Mouse (Mus musculus): ENCODE results near the gene Zfyve1. TPM values are rescaled to one million over a fixed set of nuclear protein-coding genes. Genes with fewer than 3 reads are reported as not detected.

Gene Zfyve1
- polyA plus RNA-seq, 1 experiment from 2014 or later, result 16.6 TPM

DNA sequence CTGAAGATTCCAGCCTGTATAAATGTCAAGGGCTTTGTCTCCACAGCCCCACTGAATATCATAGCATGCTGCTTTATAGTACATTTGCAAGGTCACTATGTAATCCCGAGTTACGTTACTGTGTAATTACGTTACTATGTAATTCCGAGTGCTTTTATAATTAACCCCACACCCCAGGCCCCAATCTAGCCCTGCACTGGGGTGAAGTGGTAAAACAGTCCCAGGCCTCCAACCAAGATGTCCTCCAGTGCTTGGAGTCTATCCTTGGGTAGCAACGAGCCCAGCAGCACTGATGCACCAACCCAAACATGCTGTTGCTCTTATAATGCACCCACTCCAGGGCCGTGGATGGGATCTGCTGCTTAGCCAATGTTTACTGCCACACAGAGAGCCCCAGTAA, 74.0 kb downstream of the Zfyve1 start:
- Histone ChIP-seq H3K4me2 (ENCODE audit: low read length) (no peak overlapping the region), H3K9ac (ENCODE audit: low read length) (no peak overlapping the region), H3K36me3 (ENCODE audit: control insufficient read depth, insufficient read depth, low read length) (0 out of 2 replicates have a peak, but pooled peaks cover 5% of the 10 kb centered on the region), H3K9me3 (ENCODE audit: control insufficient read depth, low read length) (no peaks in the 10 kb centered on the region), H3K27ac (replicated peaks in 1 of 2; ENCODE audit: control insufficient read depth in 1 of 2, insufficient read depth in 1 of 2, low read depth in 2 of 2, low read length in 2 of 2) (no peak overlapping the region), H3K27me3 (ENCODE audit: control insufficient read depth, insufficient read depth, low read length) (no peaks in the 10 kb centered on the region), H3K4me3 (ENCODE audit: control insufficient read depth in 1 of 2, insufficient read depth in 1 of 2, low read depth in 1 of 2, low read length in 2 of 2) (no peak overlapping the region), H3K4me1 (ENCODE audit: control insufficient read depth in 2 of 2, insufficient read depth in 2 of 2, low read length in 2 of 2) (peaks cover 13 to 25% of the 10 kb centered on the region in 2 experiments)
- 86% methylated on average over 6 of the region's 6 CpGs for WGBS
- ATAC-seq (ENCODE audit: insufficient number of reproducible peaks, insufficient read depth, low FRiP score, low read depth), result no peak

DNA sequence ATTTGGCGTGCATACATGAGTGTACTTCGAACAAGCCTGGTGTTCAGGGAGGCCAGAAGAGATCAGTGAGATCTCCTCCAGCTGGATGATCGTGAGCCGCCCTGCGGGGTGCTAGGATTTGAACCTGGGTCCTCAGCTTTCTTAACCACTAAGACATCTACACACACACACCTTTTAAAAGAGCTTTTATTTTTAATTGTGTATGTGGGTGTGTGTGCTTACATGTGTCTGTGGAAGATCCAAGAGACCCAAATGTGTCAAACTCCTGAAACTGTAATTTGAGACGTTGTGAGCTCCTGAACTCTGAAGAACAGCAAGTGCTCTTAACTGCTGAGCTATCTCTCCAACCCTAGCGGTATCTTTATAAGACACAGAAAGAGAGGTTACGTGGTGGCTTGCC, 75.9 kb downstream of the Zfyve1 start:
- H3K4me3 ChIP-seq (ENCODE audit: control insufficient read depth in 1 of 2, insufficient read depth in 1 of 2, low read depth in 1 of 2, low read length in 2 of 2), result peak overlapping the region; percentile 74 to 75
- no peaks in the 10 kb centered on the region for H3K27me3 ChIP-seq (ENCODE audit: control insufficient read depth, insufficient read depth, low read length)
- no peaks in the 10 kb centered on the region for H3K36me3 ChIP-seq (ENCODE audit: control insufficient read depth, insufficient read depth, low read length)
- peak overlapping the region; percentile 64 for H3K4me2 ChIP-seq (ENCODE audit: low read length)
- no peak overlapping the region; a peak in 1 of 4 replicates for H3K27ac ChIP-seq (replicated peaks in 1 of 2; ENCODE audit: control insufficient read depth in 1 of 2, insufficient read depth in 1 of 2, low read depth in 2 of 2, low read length in 2 of 2)
- no peak for ATAC-seq (ENCODE audit: insufficient number of reproducible peaks, insufficient read depth, low FRiP score, low read depth)
- no peaks in the 10 kb centered on the region for H3K9me3 ChIP-seq (ENCODE audit: control insufficient read depth, low read length)
- peaks cover 10 to 23% of the 10 kb centered on the region in 2 experiments for H3K4me1 ChIP-seq (ENCODE audit: control insufficient read depth in 2 of 2, insufficient read depth in 2 of 2, low read length in 2 of 2)
- peak overlapping the region; percentile 76 for H3K9ac ChIP-seq (ENCODE audit: low read length)
- 36% methylated on average over 8 of the region's 8 CpGs for WGBS

DNA sequence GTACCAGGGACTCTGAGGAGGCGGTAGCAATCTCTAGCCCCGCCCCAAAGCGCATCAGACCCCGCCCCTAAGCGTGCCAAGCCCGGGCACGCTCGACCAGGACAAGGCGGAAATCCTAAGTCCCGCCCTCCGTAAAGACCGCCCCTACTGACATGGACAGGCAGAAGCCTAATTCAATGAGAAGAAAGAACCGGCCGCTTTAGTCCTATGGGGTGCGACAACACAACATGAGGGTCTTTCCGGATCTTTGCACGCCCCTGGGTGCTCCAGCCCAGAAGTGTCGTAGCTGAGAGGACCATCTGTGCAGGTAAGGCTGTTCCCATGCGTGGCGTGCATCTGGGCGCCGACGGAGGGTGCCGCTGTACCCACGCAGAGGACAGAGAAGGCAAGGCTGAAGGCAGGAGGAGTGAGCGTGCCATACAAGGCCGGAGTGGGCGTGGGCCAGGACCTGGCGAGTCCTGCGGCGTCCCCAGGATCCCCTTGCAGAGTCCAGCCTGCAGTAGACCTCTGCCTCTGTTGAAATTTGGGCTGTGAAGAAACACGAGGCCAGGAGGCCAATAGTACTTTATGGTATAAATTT, 76.6 kb downstream of the Zfyve1 start, which contains the start of gene Dcaf4:
Gene Dcaf4 (plus strand): TSS at position 156 of the 580 bp plus-strand sequence.
- Histone ChIP-seq H3K36me3 (ENCODE audit: control insufficient read depth, insufficient read depth, low read length) (no peaks in the 10 kb centered on the region), H3K4me1 (ENCODE audit: control insufficient read depth in 2 of 2, insufficient read depth in 2 of 2, low read length in 2 of 2) (peaks cover 7 to 20% of the 10 kb centered on the region in 2 experiments), H3K9ac (ENCODE audit: low read length) (peak within 1 kb of the TSS; percentile 76), H3K4me3 (ENCODE audit: control insufficient read depth in 1 of 2, insufficient read depth in 1 of 2, low read depth in 1 of 2, low read length in 2 of 2) (peak within 1 kb of the TSS; percentile 74 to 75), H3K4me2 (ENCODE audit: low read length) (peak within 1 kb of the TSS; percentile 64), H3K27me3 (ENCODE audit: control insufficient read depth, insufficient read depth, low read length) (no peaks in the 10 kb centered on the region), H3K27ac (replicated peaks in 1 of 2; ENCODE audit: control insufficient read depth in 1 of 2, insufficient read depth in 1 of 2, low read depth in 2 of 2, low read length in 2 of 2) (peak within 1 kb of the TSS; percentile 59 to 78; a peak in 3 of 4 replicates), H3K9me3 (ENCODE audit: control insufficient read depth, low read length) (no peaks in the 10 kb centered on the region)
- under 1% methylated on average over 32 of the region's 32 CpGs for WGBS
- peak; percentile 98 for ATAC-seq (ENCODE audit: insufficient number of reproducible peaks, insufficient read depth, low FRiP score, low read depth)

DNA sequence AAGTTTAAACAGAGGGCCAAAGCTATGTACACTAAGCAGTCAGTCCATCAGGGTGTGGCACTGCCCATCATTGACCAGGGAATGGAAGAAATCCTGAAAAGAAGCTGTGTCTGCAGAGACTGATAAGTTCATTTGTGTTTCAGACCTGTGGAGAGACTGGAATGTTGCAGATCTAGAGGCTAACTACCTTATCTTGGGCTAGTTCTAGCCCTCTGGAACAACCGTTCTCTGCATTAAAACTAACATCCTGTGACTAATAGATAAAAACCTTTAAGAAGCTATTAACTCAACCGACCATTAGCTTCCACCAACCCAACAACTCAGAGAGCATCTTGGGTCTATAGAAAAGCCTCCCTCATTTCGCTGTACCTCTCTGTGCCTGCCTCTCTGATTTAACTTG, 79.4 kb downstream of the Zfyve1 start:
- WGBS, result 56% methylated on average over 3 of the region's 3 CpGs
- H3K36me3 ChIP-seq (ENCODE audit: control insufficient read depth, insufficient read depth, low read length), result no peaks in the 10 kb centered on the region
- no peak overlapping the region for H3K4me3 ChIP-seq (ENCODE audit: control insufficient read depth in 1 of 2, insufficient read depth in 1 of 2, low read depth in 1 of 2, low read length in 2 of 2)
- H3K4me1 ChIP-seq (ENCODE audit: control insufficient read depth in 2 of 2, insufficient read depth in 2 of 2, low read length in 2 of 2), result peaks cover 4 to 14% of the 10 kb centered on the region in 2 experiments
- no peaks in the 10 kb centered on the region for H3K9me3 ChIP-seq (ENCODE audit: control insufficient read depth, low read length)
- no peak overlapping the region for H3K9ac ChIP-seq (ENCODE audit: low read length)
- H3K27ac ChIP-seq (replicated peaks in 1 of 2; ENCODE audit: control insufficient read depth in 1 of 2, insufficient read depth in 1 of 2, low read depth in 2 of 2, low read length in 2 of 2), result no peak overlapping the region
- H3K4me2 ChIP-seq (ENCODE audit: low read length), result no peak overlapping the region
- H3K27me3 ChIP-seq (ENCODE audit: control insufficient read depth, insufficient read depth, low read length), result no peaks in the 10 kb centered on the region
- ATAC-seq (ENCODE audit: insufficient number of reproducible peaks, insufficient read depth, low FRiP score, low read depth), result no peak

DNA sequence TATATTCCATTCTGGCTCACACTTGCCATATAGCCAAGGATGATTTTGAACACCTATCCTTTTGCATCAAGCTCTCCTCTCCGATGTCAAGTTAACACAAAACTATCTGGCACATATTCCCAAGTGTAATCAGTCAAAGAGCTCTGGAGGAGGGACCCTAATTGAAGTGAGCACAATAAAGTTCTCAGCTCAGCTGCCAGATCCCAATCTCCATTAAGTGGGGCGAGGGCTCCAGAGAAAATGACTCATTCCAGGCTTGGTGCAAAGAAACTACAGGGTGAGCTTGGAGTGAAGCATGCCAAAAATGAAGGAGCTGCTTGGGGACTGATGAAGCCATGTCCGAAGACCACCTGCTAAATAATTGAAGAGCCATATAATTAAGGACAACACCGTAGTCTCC, 82.8 kb downstream of the Zfyve1 start:
- H3K4me3 ChIP-seq (ENCODE audit: control insufficient read depth in 1 of 2, insufficient read depth in 1 of 2, low read depth in 1 of 2, low read length in 2 of 2), result no peak overlapping the region
- no peak overlapping the region for H3K9ac ChIP-seq (ENCODE audit: low read length)
- 75% methylated on average over 4 of the region's 4 CpGs for WGBS
- H3K9me3 ChIP-seq (ENCODE audit: control insufficient read depth, low read length), result no peaks in the 10 kb centered on the region
- H3K27me3 ChIP-seq (ENCODE audit: control insufficient read depth, insufficient read depth, low read length), result no peaks in the 10 kb centered on the region
- peaks cover 4 to 8% of the 10 kb centered on the region in 2 experiments; a peak in 3 of 4 replicates for H3K4me1 ChIP-seq (ENCODE audit: control insufficient read depth in 2 of 2, insufficient read depth in 2 of 2, low read length in 2 of 2)
- no peak overlapping the region for H3K27ac ChIP-seq (replicated peaks in 1 of 2; ENCODE audit: control insufficient read depth in 1 of 2, insufficient read depth in 1 of 2, low read depth in 2 of 2, low read length in 2 of 2)
- no peak for ATAC-seq (ENCODE audit: insufficient number of reproducible peaks, insufficient read depth, low FRiP score, low read depth)
- no peak overlapping the region for H3K4me2 ChIP-seq (ENCODE audit: low read length)
- no peaks in the 10 kb centered on the region for H3K36me3 ChIP-seq (ENCODE audit: control insufficient read depth, insufficient read depth, low read length)

DNA sequence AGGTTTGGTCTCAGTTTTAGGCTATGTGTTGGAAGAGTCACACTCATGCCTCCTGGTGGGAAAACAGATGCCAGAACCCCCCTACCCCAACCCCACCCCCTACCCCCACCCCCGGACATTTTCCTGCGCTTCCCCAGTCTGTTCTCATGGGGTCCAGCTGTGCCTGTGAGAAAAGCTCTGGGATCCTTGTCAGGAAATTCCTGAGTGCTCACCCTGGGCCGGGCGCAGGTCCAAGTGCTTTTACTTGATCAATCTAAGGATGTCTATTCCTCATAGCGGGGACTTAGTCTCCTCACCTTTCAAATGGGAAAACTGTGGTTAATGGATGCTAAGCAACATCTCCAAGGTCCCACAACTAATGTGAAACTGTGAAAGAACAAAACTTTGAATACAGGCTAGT, 83.8 kb downstream of the Zfyve1 start:
- Histone ChIP-seq H3K27me3 (ENCODE audit: control insufficient read depth, insufficient read depth, low read length) (no peaks in the 10 kb centered on the region), H3K4me1 (ENCODE audit: control insufficient read depth in 2 of 2, insufficient read depth in 2 of 2, low read length in 2 of 2) (peaks cover 4 to 8% of the 10 kb centered on the region in 2 experiments; a peak in 3 of 4 replicates), H3K4me3 (ENCODE audit: control insufficient read depth in 1 of 2, insufficient read depth in 1 of 2, low read depth in 1 of 2, low read length in 2 of 2) (no peak overlapping the region), H3K9me3 (ENCODE audit: control insufficient read depth, low read length) (no peaks in the 10 kb centered on the region), H3K27ac (replicated peaks in 1 of 2; ENCODE audit: control insufficient read depth in 1 of 2, insufficient read depth in 1 of 2, low read depth in 2 of 2, low read length in 2 of 2) (no peak overlapping the region), H3K36me3 (ENCODE audit: control insufficient read depth, insufficient read depth, low read length) (no peaks in the 10 kb centered on the region), H3K4me2 (ENCODE audit: low read length) (no peak overlapping the region), H3K9ac (ENCODE audit: low read length) (no peak overlapping the region)
- 13% methylated on average over 5 of the region's 5 CpGs for WGBS
- no peak for ATAC-seq (ENCODE audit: insufficient number of reproducible peaks, insufficient read depth, low FRiP score, low read depth)

DNA sequence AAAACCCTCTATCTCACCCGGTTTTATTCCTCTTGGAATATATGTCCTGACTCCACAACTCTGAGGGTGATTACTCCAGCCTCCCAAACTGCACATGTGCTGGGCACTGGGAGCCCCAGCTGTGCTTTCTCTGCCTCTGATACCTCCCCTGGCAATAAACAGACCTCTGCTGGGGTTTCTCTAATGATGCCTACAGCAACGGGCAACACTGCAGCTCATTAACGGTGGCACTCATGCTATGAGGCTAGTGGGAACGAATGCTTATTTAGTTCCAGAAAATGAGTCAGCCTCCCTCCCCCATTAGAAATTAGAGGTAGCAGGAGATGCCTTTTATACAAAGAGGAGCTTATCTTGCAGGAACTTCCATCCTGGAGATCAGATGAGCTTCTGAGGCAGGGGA, 84.2 kb downstream of the Zfyve1 start:
- ATAC-seq (ENCODE audit: insufficient number of reproducible peaks, insufficient read depth, low FRiP score, low read depth), result no peak
- Histone ChIP-seq H3K27ac (replicated peaks in 1 of 2; ENCODE audit: control insufficient read depth in 1 of 2, insufficient read depth in 1 of 2, low read depth in 2 of 2, low read length in 2 of 2) (no peak overlapping the region), H3K27me3 (ENCODE audit: control insufficient read depth, insufficient read depth, low read length) (no peaks in the 10 kb centered on the region), H3K4me3 (ENCODE audit: control insufficient read depth in 1 of 2, insufficient read depth in 1 of 2, low read depth in 1 of 2, low read length in 2 of 2) (no peak overlapping the region), H3K4me2 (ENCODE audit: low read length) (no peak overlapping the region), H3K4me1 (ENCODE audit: control insufficient read depth in 2 of 2, insufficient read depth in 2 of 2, low read length in 2 of 2) (peaks cover 4 to 8% of the 10 kb centered on the region in 2 experiments; a peak in 3 of 4 replicates), H3K9ac (ENCODE audit: low read length) (no peak overlapping the region), H3K36me3 (ENCODE audit: control insufficient read depth, insufficient read depth, low read length) (no peaks in the 10 kb centered on the region), H3K9me3 (ENCODE audit: control insufficient read depth, low read length) (no peaks in the 10 kb centered on the region)
- WGBS, result 30% methylated on average over 4 of the region's 4 CpGs

DNA sequence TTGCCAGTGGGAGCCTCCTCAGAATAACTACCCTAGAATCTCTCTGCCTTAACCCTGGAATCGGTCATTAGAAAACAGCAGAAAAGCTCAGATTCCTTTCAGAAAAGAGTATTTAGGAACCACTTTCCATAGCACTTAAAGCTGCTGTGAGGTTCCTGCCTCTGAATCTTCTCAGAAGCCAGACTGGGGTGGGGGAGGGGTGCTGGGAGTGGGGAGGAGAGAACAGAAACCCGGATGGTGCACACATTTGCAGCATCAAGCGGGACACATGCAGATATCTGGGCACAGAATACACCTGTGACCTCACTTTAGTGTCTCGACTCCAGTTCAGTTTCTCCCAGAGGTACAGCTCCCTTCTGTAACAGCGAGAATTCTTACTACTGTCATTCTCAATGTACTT, 86.4 kb downstream of the Zfyve1 start:
- Histone ChIP-seq H3K9me3 (ENCODE audit: control insufficient read depth, low read length) (no peaks in the 10 kb centered on the region), H3K36me3 (ENCODE audit: control insufficient read depth, insufficient read depth, low read length) (no peaks in the 10 kb centered on the region), H3K4me1 (ENCODE audit: control insufficient read depth in 2 of 2, insufficient read depth in 2 of 2, low read length in 2 of 2) (peaks cover 4 to 8% of the 10 kb centered on the region in 2 experiments; a peak in 3 of 4 replicates), H3K4me3 (ENCODE audit: control insufficient read depth in 1 of 2, insufficient read depth in 1 of 2, low read depth in 1 of 2, low read length in 2 of 2) (no peak overlapping the region), H3K27ac (replicated peaks in 1 of 2; ENCODE audit: control insufficient read depth in 1 of 2, insufficient read depth in 1 of 2, low read depth in 2 of 2, low read length in 2 of 2) (no peak overlapping the region), H3K4me2 (ENCODE audit: low read length) (no peak overlapping the region), H3K9ac (ENCODE audit: low read length) (no peak overlapping the region), H3K27me3 (ENCODE audit: control insufficient read depth, insufficient read depth, low read length) (no peaks in the 10 kb centered on the region)
- 71% methylated on average over 5 of the region's 5 CpGs for WGBS
- no peak for ATAC-seq (ENCODE audit: insufficient number of reproducible peaks, insufficient read depth, low FRiP score, low read depth)
